Mouse (Mus musculus) liver, embryonic 12.5 days (tissue): ENCODE results near the gene Kcmf1. TPM values are rescaled to one million over a fixed set of nuclear protein-coding genes. Genes with fewer than 3 reads are reported as not detected.
"Not testable (repeated sequence)": the region's sequence is repeated elsewhere in the genome, so short reads cannot be mapped to it uniquely, and the experiment has no call there.

Experiments used
- ATAC-seq: fragments of 200-750 bp; cut with Nextera tagmentation; 2 replicates; pipeline ENCODE4 v1.8.0; 2017; ENCODE audit warnings: moderate number of reproducible peaks, mild to moderate bottlenecking, moderate library complexity
- H3K27ac ChIP-seq: fragments of 300-500 bp; sonication (generic); 2 replicates; pipeline ENCODE4 v1.5.1; 2016; ENCODE audit warnings: mild to moderate bottlenecking
- H3K27me3 ChIP-seq: fragments of 300-500 bp; sonication (generic); replicated peaks from 2 replicates; pipeline ENCODE4 v1.6.1; 2016; ENCODE audit warnings: mild to moderate bottlenecking, moderate library complexity
- H3K36me3 ChIP-seq: fragments of 300-500 bp; sonication (generic); 2 replicates; pipeline ENCODE4 v1.6.1; 2016; ENCODE audit warnings: mild to moderate bottlenecking, moderate library complexity
- H3K4me1 ChIP-seq: fragments of 300-500 bp; sonication (generic); 2 replicates; pipeline ENCODE4 v1.6.1; 2016
- H3K4me2 ChIP-seq: fragments of 300-500 bp; sonication (generic); 2 replicates; pipeline ENCODE4 v1.6.1; 2016; ENCODE audit warnings: mild to moderate bottlenecking, moderate library complexity
- H3K4me3 ChIP-seq: fragments of 300-500 bp; sonication (generic); 2 replicates; pipeline ENCODE4 v1.5.1; 2016; ENCODE audit warnings: mild to moderate bottlenecking, moderate library complexity
- H3K9ac ChIP-seq: fragments of 300-500 bp; sonication (generic); 2 replicates; pipeline ENCODE4 v1.6.1; 2016; ENCODE audit warnings: mild to moderate bottlenecking, moderate library complexity
- H3K9me3 ChIP-seq: fragments of 300-500 bp; sonication (generic); replicated peaks from 2 replicates; pipeline ENCODE4 v1.6.1; 2016; ENCODE audit warnings: mild to moderate bottlenecking, moderate library complexity
- WGBS: fragments of 180-500 bp; shearing (Covaris S2); methylation state at CpG from one replicate; pipeline ENCODE4 v1.1.7; 2016; ENCODE audit not compliant: insufficient replicate concordance; 5-methylcytosine and 5-hydroxymethylcytosine counted together
- polyA plus RNA-seq: library from polyadenylated mRNA; unstranded; fragments of >200 nt; fragmentation: Nextera tagmentation; extraction: Ambion mirVana; gene quantifications from 2 replicates; pipeline ENCODE4 v1.2.1, GENCODE M21; 2016

Gene Kcmf1
- polyA plus RNA-seq, 1 experiment from 2014 or later, result 49.2 TPM

GRCm38 (mm10) chr6:72831858-72832257, 67.9 kb downstream of the Kcmf1 start:
- ATAC-seq, result no peak
- 50% methylated on average over 3 of the region's 3 CpGs for WGBS
- no peak overlapping the region for H3K4me3 ChIP-seq
- H3K27ac ChIP-seq, result no peak overlapping the region
- no peak overlapping the region for H3K4me2 ChIP-seq
- peaks cover 1% of the 10 kb centered on the region for H3K27me3 ChIP-seq
- peaks cover 3% of the 10 kb centered on the region; the same call in 1 of the 2 replicates for H3K4me1 ChIP-seq
- H3K9ac ChIP-seq, result no peak overlapping the region
- H3K36me3 ChIP-seq, result no peaks in the 10 kb centered on the region
- H3K9me3 ChIP-seq, result no peaks in the 10 kb centered on the region

DNA sequence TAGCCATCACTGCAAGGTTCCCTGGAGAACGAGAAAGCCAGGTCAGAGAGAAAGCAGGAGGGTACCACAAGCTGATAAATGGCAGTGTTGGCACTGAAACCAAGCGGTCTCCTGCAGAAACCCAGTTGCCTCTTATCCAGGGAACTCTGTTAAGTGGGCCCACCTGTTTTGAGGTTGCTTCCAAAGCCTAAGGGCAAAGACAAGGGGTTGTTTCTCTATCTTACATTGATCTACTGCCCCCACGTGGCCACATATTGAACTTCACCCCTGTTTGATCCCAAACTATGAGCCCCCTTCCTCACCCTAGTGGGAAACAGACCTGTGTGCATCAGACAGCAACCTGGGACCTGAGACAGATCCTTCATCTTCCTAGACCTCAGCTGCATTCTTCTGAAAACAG, 68.5 kb downstream of the Kcmf1 start:
- Histone ChIP-seq H3K36me3 (no peaks in the 10 kb centered on the region), H3K9me3 (no peaks in the 10 kb centered on the region), H3K9ac (no peak overlapping the region), H3K4me3 (no peak overlapping the region), H3K4me2 (no peak overlapping the region), H3K27me3 (peaks cover 7% of the 10 kb centered on the region), H3K4me1 (peaks cover 3% of the 10 kb centered on the region; the same call in 1 of the 2 replicates), H3K27ac (no peak overlapping the region)
- no peak for ATAC-seq
- 24% methylated on average over 3 of the region's 3 CpGs for WGBS

DNA sequence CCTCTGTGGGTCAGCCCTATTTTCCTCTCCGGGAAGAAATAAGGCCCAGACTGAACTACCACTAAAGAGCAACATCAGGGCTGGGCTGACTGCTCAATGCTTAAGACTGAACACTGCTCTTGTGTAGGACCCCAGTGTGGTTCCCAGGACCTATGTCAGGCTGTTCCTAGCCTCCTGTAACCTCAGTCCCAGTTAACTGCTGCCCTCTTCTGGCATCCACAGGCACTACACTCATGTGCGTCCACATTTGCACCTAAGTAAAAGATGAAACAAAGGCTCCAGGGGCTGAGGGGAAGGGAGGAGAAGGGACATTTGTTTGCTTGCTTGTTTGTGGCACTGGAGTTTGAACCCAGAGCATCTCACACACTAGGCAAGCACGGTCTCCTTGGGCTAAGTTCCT, 70.9 kb downstream of the Kcmf1 start:
- H3K27me3 ChIP-seq, result peaks cover 26% of the 10 kb centered on the region
- H3K36me3 ChIP-seq, result no peaks in the 10 kb centered on the region
- 65% methylated on average over 3 of the region's 3 CpGs for WGBS
- ATAC-seq, result no peak
- no peak overlapping the region for H3K4me3 ChIP-seq
- no peak overlapping the region for H3K9ac ChIP-seq
- no peaks in the 10 kb centered on the region for H3K9me3 ChIP-seq
- H3K27ac ChIP-seq, result no peak overlapping the region
- no peak overlapping the region for H3K4me2 ChIP-seq
- peaks cover 13% of the 10 kb centered on the region for H3K4me1 ChIP-seq

DNA sequence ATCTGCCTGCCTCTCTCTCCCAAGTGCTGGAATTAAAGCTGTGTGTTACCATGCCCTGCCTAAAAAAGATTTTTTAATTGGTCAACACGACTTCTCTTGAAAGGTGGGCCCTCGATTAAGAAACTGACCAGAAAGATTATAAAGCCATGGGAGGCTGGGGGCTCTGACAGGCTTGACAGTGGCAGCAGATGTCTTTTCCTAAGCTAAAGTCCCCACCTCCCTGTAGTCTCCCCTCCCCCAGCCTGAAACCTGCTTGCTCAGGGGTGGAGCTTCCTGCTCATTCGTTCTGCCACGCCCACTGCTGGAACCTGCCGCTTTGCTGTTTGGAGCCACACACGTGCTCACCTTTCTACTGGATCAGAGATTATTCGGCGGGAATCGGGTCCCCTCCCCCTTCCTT, 71.7 kb downstream of the Kcmf1 start:
- H3K27ac ChIP-seq, H3K36me3 ChIP-seq, H3K9me3 ChIP-seq, H3K4me3 ChIP-seq, H3K9ac ChIP-seq, ATAC-seq: not testable (repeated sequence)
- peaks cover 13% of the 10 kb centered on the region for H3K4me1 ChIP-seq
- peaks cover 26% of the 10 kb centered on the region for H3K27me3 ChIP-seq
- WGBS, result 8% methylated on average over 9 of the region's 9 CpGs
- H3K4me2 ChIP-seq, result peak overlapping the region; percentile 43

DNA sequence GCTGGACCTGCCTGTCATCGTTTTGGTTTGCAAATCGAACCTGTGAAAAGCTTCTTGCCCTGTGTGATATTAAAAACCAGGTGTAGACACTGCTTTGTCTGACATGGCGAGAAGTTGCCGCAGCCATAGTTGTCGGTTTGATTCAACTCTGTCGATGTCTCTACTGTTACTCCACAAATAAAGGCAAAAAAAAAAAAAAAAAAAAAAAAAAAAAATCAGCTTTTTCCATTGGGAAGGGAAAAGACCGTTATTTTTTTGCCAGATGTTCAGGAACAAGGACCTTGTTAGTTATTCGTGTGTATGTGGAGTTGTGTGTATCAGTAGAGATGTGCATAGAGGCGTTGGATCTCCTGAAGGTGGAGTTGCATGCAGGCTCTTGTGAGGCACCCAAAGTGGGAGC, 74.0 kb downstream of the Kcmf1 start:
- ATAC-seq, result no peak
- H3K4me2 ChIP-seq, result no peak overlapping the region

DNA sequence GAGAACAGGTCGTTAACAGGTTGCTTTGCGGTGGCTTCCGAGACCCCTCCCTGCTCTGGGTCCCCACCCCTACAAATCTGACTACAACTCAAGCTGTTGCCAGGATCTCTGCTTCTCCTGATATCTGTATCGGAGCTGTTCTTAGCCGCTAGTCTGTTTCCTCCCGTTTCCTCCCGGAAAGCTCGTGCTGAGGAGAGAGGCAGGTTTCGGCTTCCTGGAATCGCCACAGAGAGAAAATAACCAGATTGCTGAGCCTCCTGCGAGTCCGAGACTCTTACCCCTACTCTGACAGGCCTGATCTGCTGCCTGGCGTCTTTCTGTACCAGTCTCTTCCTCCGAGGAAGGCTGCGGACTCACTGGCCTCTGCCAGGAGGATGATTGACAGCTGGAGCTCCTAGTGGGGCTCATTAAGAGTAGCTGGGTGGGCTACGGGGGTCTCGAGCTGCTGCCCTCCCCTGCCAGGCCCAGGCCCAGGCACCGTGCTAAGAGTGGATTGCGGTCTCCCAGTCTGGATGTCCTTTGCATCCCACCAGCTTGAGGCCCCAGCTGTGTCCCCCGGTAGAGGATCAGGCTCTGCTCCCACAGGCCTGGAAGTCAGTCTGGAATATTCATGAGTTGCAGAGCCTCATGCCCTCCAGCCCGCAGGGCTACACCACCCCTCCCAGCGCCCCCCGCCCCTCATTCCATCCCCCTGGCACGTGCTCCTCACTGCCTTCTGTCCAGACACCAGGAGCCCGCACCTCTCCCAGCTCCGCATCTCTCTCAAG, 74.6 kb downstream of the Kcmf1 start:
- Histone ChIP-seq H3K27me3 (peaks cover 26% of the 10 kb centered on the region), H3K4me3 (peak overlapping the region; percentile 27), H3K36me3 (no peaks in the 10 kb centered on the region), H3K27ac (no peak overlapping the region), H3K9me3 (no peaks in the 10 kb centered on the region), H3K9ac (no peak overlapping the region), H3K4me1 (peaks cover 13% of the 10 kb centered on the region), H3K4me2 (peak overlapping the region; percentile 56)
- ATAC-seq, result peak; percentile 30; the same call in 1 of the 2 replicates
- 9% methylated on average over 26 of the region's 26 CpGs for WGBS

More for the DNA sequence above, 74.0 kb downstream of the Kcmf1 start:
- no peak overlapping the region for H3K9ac ChIP-seq
- H3K27me3 ChIP-seq, result peaks cover 26% of the 10 kb centered on the region
- no peaks in the 10 kb centered on the region for H3K36me3 ChIP-seq
- H3K9me3 ChIP-seq, result no peaks in the 10 kb centered on the region
- H3K4me1 ChIP-seq, result peaks cover 13% of the 10 kb centered on the region
- WGBS, result 38% methylated on average over 9 of the region's 9 CpGs
- H3K27ac ChIP-seq, result no peak overlapping the region
- no peak overlapping the region for H3K4me3 ChIP-seq

DNA sequence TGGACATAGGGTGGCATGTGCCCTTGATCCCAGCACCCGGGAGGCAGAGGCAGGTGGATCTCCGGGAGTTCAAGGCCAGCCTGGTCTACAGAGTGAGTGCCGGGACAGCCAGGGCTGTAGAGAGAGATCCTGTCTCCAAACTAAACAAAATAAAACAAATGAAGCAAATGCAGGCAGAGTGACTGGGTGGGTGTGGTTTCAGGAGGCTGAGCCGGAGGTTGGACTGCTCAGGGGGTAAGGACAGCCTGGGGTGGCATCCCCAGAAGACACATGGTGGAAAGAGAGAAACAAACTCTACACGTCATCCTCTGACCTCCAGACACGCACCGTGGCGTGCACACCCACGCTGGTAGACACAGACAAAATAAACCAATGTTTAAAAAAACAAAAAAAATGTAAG, 86.3 kb downstream of the Kcmf1 start:
- Histone ChIP-seq H3K4me2 (no peak overlapping the region), H3K4me1 (no peaks in the 10 kb centered on the region), H3K27me3 (no peaks in the 10 kb centered on the region), H3K9me3 (no peaks in the 10 kb centered on the region), H3K27ac (no peak overlapping the region), H3K4me3 (no peak overlapping the region), H3K9ac (no peak overlapping the region), H3K36me3 (no peaks in the 10 kb centered on the region)
- ATAC-seq, result no peak
- 65% methylated on average over 9 of the region's 9 CpGs for WGBS

- H3K27ac ChIP-seq, result no peak overlapping the region
These were observed 89.5 kb downstream of the Kcmf1 start for GRCm38 (mm10) chr6:72810248-72810647.

GRCm38 (mm10) chr6:72809522-72810149, 90.1 kb downstream of the Kcmf1 start:
- H3K9ac ChIP-seq, result no peak overlapping the region
- no peaks in the 10 kb centered on the region for H3K27me3 ChIP-seq
- no peak for ATAC-seq
- no peaks in the 10 kb centered on the region for H3K4me1 ChIP-seq
- no peak overlapping the region for H3K4me3 ChIP-seq
- no peak overlapping the region for H3K27ac ChIP-seq
- H3K4me2 ChIP-seq, result no peak overlapping the region
- WGBS, result 55% methylated on average over 4 of the region's 4 CpGs
- H3K9me3 ChIP-seq, result no peaks in the 10 kb centered on the region
- H3K36me3 ChIP-seq, result no peaks in the 10 kb centered on the region

More at GRCm38 (mm10) chr6:72810248-72810647, 89.5 kb downstream of the Kcmf1 start:
- H3K4me1 ChIP-seq, result no peaks in the 10 kb centered on the region
- no peak overlapping the region for H3K9ac ChIP-seq
- no peaks in the 10 kb centered on the region for H3K36me3 ChIP-seq
- H3K27me3 ChIP-seq, result no peaks in the 10 kb centered on the region
- H3K4me3 ChIP-seq, result no peak overlapping the region
- H3K4me2 ChIP-seq, result no peak overlapping the region
- WGBS, result 55% methylated on average over 7 of the region's 7 CpGs
- no peak for ATAC-seq
- H3K9me3 ChIP-seq, result no peaks in the 10 kb centered on the region

DNA sequence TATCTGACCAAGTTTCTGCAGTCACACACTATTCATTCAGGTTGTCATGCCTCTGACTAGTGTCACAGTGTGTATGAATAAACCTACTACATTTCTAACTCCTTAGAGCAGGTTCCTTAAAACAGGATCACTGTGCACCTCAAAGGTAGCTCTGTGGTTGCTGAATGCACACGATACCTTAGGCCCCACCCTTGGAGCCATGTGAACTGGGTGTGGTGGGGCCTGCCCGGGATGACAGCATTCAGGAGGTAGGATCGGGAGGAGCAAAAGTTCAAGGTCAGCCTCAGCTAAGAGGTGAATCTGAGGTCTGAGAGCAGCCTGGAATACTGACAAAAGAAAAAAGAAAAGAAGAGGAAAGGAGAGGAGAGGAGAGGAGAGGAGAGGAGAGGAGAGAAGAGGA, 91.4 kb downstream of the Kcmf1 start:
- Histone ChIP-seq H3K9me3 (no peaks in the 10 kb centered on the region), H3K36me3 (no peaks in the 10 kb centered on the region), H3K4me3 (no peak overlapping the region), H3K9ac (no peak overlapping the region), H3K27me3 (no peaks in the 10 kb centered on the region), H3K4me1 (no peaks in the 10 kb centered on the region), H3K27ac (no peak overlapping the region), H3K4me2 (no peak overlapping the region)
- WGBS, result 46% methylated on average over 3 of the region's 3 CpGs
- no peak for ATAC-seq

GRCm38 (mm10) chr6:72803669-72804068, 96.1 kb downstream of the Kcmf1 start:
- ATAC-seq, result no peak
- Histone ChIP-seq H3K4me3 (no peak overlapping the region), H3K36me3 (no peaks in the 10 kb centered on the region), H3K27me3 (no peaks in the 10 kb centered on the region), H3K4me2 (no peak overlapping the region), H3K9me3 (no peaks in the 10 kb centered on the region), H3K9ac (no peak overlapping the region), H3K27ac (no peak overlapping the region), H3K4me1 (no peaks in the 10 kb centered on the region)
- WGBS, result 69% methylated on average over 6 of the region's 6 CpGs

- no peaks in the 10 kb centered on the region for H3K9me3 ChIP-seq
These were observed 97.7 kb downstream of the Kcmf1 start for GRCm38 (mm10) chr6:72802119-72802518.

More at GRCm38 (mm10) chr6:72802119-72802518, 97.7 kb downstream of the Kcmf1 start:
- no peak for ATAC-seq
- Histone ChIP-seq H3K4me1 (no peaks in the 10 kb centered on the region), H3K27me3 (no peaks in the 10 kb centered on the region), H3K9ac (no peak overlapping the region), H3K27ac (no peak overlapping the region), H3K4me3 (no peak overlapping the region), H3K36me3 (no peaks in the 10 kb centered on the region), H3K4me2 (no peak overlapping the region)
- WGBS, result 79% methylated on average over 6 of the region's 6 CpGs
